Mouse (Mus musculus): ENCODE data around the gene Txn2. TPM values are rescaled to one million over a fixed set of nuclear protein-coding genes. Genes with fewer than 3 reads are reported as not detected.

Gene Txn2
- polyA plus RNA-seq, 1 experiment from 2014 or later = 291 TPM

DNA sequence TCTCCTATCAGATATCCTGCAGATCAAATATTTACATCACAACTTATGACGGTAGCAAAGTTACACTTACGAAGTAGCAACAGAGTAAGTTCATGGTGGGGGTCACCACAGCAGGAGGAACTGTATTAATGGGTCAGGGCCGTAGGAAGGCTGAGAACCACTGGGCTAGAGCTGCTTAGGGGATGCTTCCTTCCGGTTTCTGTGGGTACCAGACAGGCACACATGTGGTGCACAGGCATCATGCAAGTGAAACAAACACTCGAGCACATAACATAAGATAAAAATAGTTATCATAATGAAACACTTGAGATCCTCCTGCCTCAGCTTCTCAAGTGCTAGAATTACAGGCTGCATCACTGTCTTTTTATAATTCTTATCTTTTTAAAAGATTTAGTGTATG is 48.1 kb downstream of the Txn2 start:
- WGBS = 88% methylated on average over 5 of the region's 5 CpGs
- Histone ChIP-seq H3K4me2 (ENCODE audit: low read length) (no peak overlapping the region), H3K9ac (ENCODE audit: low read length) (no peak overlapping the region), H3K36me3 (ENCODE audit: control insufficient read depth, insufficient read depth, low read length) (no peaks in the 10 kb centered on the region), H3K27me3 (replicated peaks; ENCODE audit: control insufficient read depth, insufficient read depth, low read length) (no peaks in the 10 kb centered on the region), H3K9me3 (replicated peaks; ENCODE audit: control insufficient read depth, low read length) (no peaks in the 10 kb centered on the region), H3K4me1 (ENCODE audit: control insufficient read depth, insufficient read depth, low read length) (no peaks in the 10 kb centered on the region), H3K27ac (ENCODE audit: low read depth, low read length) (no peak overlapping the region), H3K4me3 (ENCODE audit: low read depth, low read length) (no peak overlapping the region)
- no peak for DNase-seq (ENCODE audit: low spot score)
- ATAC-seq = no peak

DNA sequence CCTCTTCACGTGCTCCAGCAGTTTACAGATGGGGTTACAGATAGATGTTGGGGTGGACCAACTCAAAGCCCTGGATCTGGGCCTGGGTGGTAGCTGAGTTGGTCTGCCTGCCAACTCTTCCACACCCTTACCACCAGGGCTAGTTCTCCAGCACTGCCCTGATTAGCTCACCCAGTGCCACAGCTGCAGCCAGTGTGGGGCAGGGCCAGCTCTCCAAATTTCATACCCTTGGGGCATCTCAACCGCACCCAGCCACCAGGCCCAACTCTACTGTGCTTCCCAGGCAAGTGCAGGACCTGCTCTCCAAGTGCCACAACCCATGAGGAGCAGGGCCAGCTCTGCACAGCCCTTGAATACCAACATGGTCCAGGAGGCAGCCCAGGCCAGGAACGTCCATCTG is 49.0 kb downstream of the Txn2 start:
- WGBS = 92% methylated on average over 3 of the region's 3 CpGs

DNA sequence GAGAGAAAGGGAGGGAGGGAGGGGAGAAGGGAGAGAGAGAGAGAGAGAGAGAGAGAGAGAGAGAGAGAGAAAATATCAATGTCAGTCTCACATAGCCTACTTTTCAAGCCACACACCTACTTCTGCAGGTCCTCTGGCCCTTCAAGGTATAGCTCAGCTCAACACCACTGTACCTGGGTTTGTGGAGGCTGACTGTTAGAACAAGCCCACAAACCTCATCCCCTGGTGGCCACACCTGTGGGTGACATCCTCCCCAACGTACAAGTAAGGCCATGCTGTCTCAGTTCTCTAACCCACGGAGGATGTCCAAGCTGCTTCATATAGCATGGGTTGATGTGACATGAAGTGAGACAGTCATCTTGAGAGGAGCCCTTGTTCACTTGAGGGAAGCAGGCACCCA is 51.6 kb downstream of the Txn2 start:
- ATAC-seq (no peak), DNase-seq (ENCODE audit: low spot score) (no peak)
- Histone ChIP-seq H3K27ac (ENCODE audit: low read depth, low read length) (no peak overlapping the region), H3K4me1 (ENCODE audit: control insufficient read depth, insufficient read depth, low read length) (no peaks in the 10 kb centered on the region), H3K9ac (ENCODE audit: low read length) (no peak overlapping the region), H3K27me3 (replicated peaks; ENCODE audit: control insufficient read depth, insufficient read depth, low read length) (no peaks in the 10 kb centered on the region), H3K4me3 (ENCODE audit: low read depth, low read length) (no peak overlapping the region), H3K4me2 (ENCODE audit: low read length) (no peak overlapping the region), H3K9me3 (replicated peaks; ENCODE audit: control insufficient read depth, low read length) (no peaks in the 10 kb centered on the region), H3K36me3 (ENCODE audit: control insufficient read depth, insufficient read depth, low read length) (no peaks in the 10 kb centered on the region)
- 63% methylated on average over 2 of the region's 2 CpGs for WGBS

More for the DNA sequence above, 49.0 kb downstream of the Txn2 start:
- H3K4me1 ChIP-seq (ENCODE audit: control insufficient read depth, insufficient read depth, low read length) = no peaks in the 10 kb centered on the region
- H3K36me3 ChIP-seq (ENCODE audit: control insufficient read depth, insufficient read depth, low read length) = no peaks in the 10 kb centered on the region
- no peaks in the 10 kb centered on the region for H3K27me3 ChIP-seq (replicated peaks; ENCODE audit: control insufficient read depth, insufficient read depth, low read length)
- no peak for ATAC-seq
- no peak overlapping the region for H3K4me3 ChIP-seq (ENCODE audit: low read depth, low read length)
- no peaks in the 10 kb centered on the region for H3K9me3 ChIP-seq (replicated peaks; ENCODE audit: control insufficient read depth, low read length)
- H3K27ac ChIP-seq (ENCODE audit: low read depth, low read length) = no peak overlapping the region
- H3K9ac ChIP-seq (ENCODE audit: low read length) = no peak overlapping the region
- DNase-seq (ENCODE audit: low spot score) = no peak
- H3K4me2 ChIP-seq (ENCODE audit: low read length) = no peak overlapping the region

DNA sequence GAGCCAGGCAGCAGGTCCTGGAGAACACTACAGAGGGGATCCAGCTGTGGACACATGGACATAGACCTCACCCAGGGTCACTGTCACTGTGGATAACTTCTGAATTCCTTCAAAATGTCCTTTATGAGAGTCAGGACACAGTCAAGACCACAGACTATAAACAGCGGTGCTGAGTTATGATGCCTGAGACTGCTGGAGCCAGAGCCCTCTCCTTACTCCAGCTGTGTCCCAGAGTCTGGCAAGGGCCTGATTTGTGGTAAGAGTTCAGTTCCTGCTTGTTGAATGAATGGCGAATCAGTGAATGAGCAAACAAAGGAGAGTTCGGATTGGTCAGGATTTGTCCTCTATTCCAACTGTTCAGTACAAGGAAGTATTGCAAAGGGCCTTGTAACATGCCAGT is 52.1 kb downstream of the Txn2 start:
- no peak overlapping the region for H3K4me3 ChIP-seq (ENCODE audit: low read depth, low read length)
- H3K9ac ChIP-seq (ENCODE audit: low read length) = no peak overlapping the region
- 76% methylated on average over 3 of the region's 3 CpGs for WGBS
- H3K27ac ChIP-seq (ENCODE audit: low read depth, low read length) = no peak overlapping the region
- H3K4me2 ChIP-seq (ENCODE audit: low read length) = no peak overlapping the region
- DNase-seq (ENCODE audit: low spot score) (no peak), ATAC-seq (no peak)
- H3K4me1 ChIP-seq (ENCODE audit: control insufficient read depth, insufficient read depth, low read length) = no peaks in the 10 kb centered on the region
- H3K27me3 ChIP-seq (replicated peaks; ENCODE audit: control insufficient read depth, insufficient read depth, low read length) = no peaks in the 10 kb centered on the region
- H3K36me3 ChIP-seq (ENCODE audit: control insufficient read depth, insufficient read depth, low read length) = no peaks in the 10 kb centered on the region
- no peaks in the 10 kb centered on the region for H3K9me3 ChIP-seq (replicated peaks; ENCODE audit: control insufficient read depth, low read length)

DNA sequence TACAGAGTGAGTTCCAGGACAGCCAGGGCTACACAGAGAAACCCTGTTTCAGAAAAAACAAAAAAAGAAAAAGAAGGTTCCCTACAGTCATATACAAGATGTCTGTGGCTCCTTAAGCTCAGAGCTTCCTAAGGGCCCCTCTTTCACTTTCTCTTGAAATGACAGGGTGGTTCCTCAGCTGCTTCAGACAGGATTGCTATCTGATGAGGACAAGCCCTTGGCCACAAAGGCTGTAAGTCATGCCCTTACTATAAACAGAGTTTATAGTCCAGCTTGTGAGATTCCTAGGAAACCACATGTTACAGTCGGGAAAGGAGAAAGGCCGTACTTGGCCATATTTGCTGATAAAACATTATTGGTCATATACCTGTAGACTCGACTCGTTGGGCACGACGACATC is 52.9 kb downstream of the Txn2 start:
- no peak for ATAC-seq

DNA sequence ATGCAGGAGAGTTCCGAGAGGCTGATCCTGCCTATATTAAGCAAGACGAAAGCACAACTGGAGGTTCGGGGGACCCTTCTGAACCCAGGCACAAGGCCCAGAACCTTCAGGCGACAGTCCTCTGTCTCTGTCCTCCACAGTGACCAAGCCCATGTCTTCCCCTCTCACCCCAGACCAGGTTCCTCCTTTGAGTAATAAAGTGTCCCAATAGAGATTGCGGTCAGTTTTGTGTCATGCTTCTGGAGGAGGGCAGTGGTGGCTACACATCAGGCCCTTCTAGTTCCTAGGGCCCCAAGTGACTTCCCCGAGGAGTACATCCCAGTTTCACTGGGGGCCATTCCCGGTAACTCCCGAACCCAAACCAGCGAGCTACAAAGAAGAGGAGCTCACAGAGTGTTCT is 54.0 kb downstream of the Txn2 start:
- Histone ChIP-seq H3K4me2 (ENCODE audit: low read length) (no peak overlapping the region), H3K4me1 (ENCODE audit: control insufficient read depth, insufficient read depth, low read length) (no peaks in the 10 kb centered on the region), H3K4me3 (ENCODE audit: low read depth, low read length) (no peak overlapping the region), H3K27me3 (replicated peaks; ENCODE audit: control insufficient read depth, insufficient read depth, low read length) (no peaks in the 10 kb centered on the region), H3K9ac (ENCODE audit: low read length) (no peak overlapping the region), H3K36me3 (ENCODE audit: control insufficient read depth, insufficient read depth, low read length) (no peaks in the 10 kb centered on the region), H3K27ac (ENCODE audit: low read depth, low read length) (no peak overlapping the region), H3K9me3 (replicated peaks; ENCODE audit: control insufficient read depth, low read length) (no peaks in the 10 kb centered on the region)
- DNase-seq (ENCODE audit: low spot score) (no peak), ATAC-seq (no peak)
- WGBS = 91% methylated on average over 9 of the region's 9 CpGs

More for the DNA sequence above, 52.9 kb downstream of the Txn2 start:
- Histone ChIP-seq H3K4me3 (ENCODE audit: low read depth, low read length) (no peak overlapping the region), H3K27me3 (replicated peaks; ENCODE audit: control insufficient read depth, insufficient read depth, low read length) (no peaks in the 10 kb centered on the region), H3K9me3 (replicated peaks; ENCODE audit: control insufficient read depth, low read length) (no peaks in the 10 kb centered on the region), H3K4me2 (ENCODE audit: low read length) (no peak overlapping the region), H3K9ac (ENCODE audit: low read length) (no peak overlapping the region), H3K4me1 (ENCODE audit: control insufficient read depth, insufficient read depth, low read length) (no peaks in the 10 kb centered on the region), H3K36me3 (ENCODE audit: control insufficient read depth, insufficient read depth, low read length) (no peaks in the 10 kb centered on the region), H3K27ac (ENCODE audit: low read depth, low read length) (no peak overlapping the region)
- DNase-seq (ENCODE audit: low spot score) = no peak
- 94% methylated on average over 6 of the region's 6 CpGs for WGBS

DNA sequence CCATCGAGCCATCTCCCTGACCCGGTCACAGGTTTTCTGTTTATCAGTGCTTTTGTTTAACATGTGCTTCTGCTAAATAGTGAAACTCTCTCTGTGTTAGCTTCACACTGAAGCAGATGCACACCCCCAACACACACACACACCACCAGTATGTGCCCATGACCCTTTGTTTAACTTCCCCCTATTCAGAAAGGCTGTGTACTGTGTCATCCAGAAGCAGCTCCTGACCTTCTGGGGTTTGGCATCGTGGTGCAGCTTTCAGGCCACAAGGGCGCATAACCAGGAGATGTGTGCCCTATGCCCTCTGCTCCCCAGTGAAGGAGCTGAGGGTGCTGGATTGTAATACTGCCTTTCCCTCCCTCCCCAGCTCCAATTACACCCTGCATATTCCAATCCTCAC is 54.5 kb downstream of the Txn2 start:
- Histone ChIP-seq H3K4me3 (ENCODE audit: low read depth, low read length) (no peak overlapping the region), H3K9ac (ENCODE audit: low read length) (no peak overlapping the region), H3K4me2 (ENCODE audit: low read length) (no peak overlapping the region), H3K9me3 (replicated peaks; ENCODE audit: control insufficient read depth, low read length) (no peaks in the 10 kb centered on the region), H3K4me1 (ENCODE audit: control insufficient read depth, insufficient read depth, low read length) (no peaks in the 10 kb centered on the region), H3K27ac (ENCODE audit: low read depth, low read length) (no peak overlapping the region), H3K36me3 (ENCODE audit: control insufficient read depth, insufficient read depth, low read length) (no peaks in the 10 kb centered on the region), H3K27me3 (replicated peaks; ENCODE audit: control insufficient read depth, insufficient read depth, low read length) (no peaks in the 10 kb centered on the region)
- ATAC-seq (no peak), DNase-seq (ENCODE audit: low spot score) (no peak)
- WGBS = 71% methylated on average over 4 of the region's 4 CpGs

DNA sequence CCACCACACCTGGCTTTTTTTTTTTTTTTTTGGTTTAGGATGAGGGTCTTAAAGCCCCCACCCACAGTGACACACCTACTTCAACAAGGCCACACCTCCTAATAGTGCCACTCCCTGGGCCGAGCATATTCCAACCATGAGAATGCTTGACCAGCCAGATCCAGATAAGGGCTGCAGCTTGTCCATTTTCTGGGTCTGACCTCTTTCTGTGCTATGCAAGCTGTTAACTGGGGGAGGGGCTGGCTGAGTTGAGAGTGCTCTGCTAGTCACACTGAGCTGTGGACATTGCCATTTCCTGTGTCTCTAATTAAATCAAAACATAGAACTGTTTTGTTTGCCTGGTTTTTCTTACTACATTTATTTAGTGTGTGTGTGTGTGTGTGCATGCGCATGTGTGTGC is 55.2 kb downstream of the Txn2 start:
- Histone ChIP-seq H3K36me3 (ENCODE audit: control insufficient read depth, insufficient read depth, low read length) (no peaks in the 10 kb centered on the region), H3K4me2 (ENCODE audit: low read length) (no peak overlapping the region), H3K27me3 (replicated peaks; ENCODE audit: control insufficient read depth, insufficient read depth, low read length) (no peaks in the 10 kb centered on the region), H3K4me3 (ENCODE audit: low read depth, low read length) (no peak overlapping the region), H3K9me3 (replicated peaks; ENCODE audit: control insufficient read depth, low read length) (no peaks in the 10 kb centered on the region), H3K9ac (ENCODE audit: low read length) (no peak overlapping the region), H3K27ac (ENCODE audit: low read depth, low read length) (no peak overlapping the region), H3K4me1 (ENCODE audit: control insufficient read depth, insufficient read depth, low read length) (no peaks in the 10 kb centered on the region)
- WGBS = 84% methylated on average over 2 of the region's 2 CpGs
- DNase-seq (ENCODE audit: low spot score) (no peak), ATAC-seq (no peak)

DNA sequence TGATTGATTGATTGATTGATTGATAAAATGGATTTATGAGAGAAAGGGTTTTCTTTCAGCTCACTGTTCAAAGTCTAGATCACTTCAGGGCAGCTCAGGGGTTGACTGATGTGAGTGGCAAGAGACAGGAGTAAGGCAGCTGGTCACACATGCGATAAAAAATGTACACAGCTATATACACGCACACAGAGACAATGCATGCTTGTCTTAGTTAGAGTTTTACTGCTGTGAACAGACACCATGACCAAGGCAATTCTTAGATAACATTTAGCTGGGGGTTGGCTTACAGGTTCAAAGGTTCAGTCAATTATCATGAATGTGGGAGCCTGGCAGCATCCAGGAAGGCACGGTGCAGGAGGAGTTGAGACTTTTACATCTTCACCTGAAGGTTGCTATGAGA is 55.8 kb downstream of the Txn2 start:
- whole genome bisulfite sequencing = 88% methylated on average over 3 of the region's 3 CpGs
- H3K9ac ChIP-seq (ENCODE audit: low read length) = no peak overlapping the region
- no peaks in the 10 kb centered on the region for H3K9me3 ChIP-seq (replicated peaks; ENCODE audit: control insufficient read depth, low read length)
- no peak overlapping the region for H3K4me2 ChIP-seq (ENCODE audit: low read length)
- no peaks in the 10 kb centered on the region for H3K27me3 ChIP-seq (replicated peaks; ENCODE audit: control insufficient read depth, insufficient read depth, low read length)
- no peak for ATAC-seq
- H3K27ac ChIP-seq (ENCODE audit: low read depth, low read length) = no peak overlapping the region
- H3K36me3 ChIP-seq (ENCODE audit: control insufficient read depth, insufficient read depth, low read length) = no peaks in the 10 kb centered on the region
- H3K4me3 ChIP-seq (ENCODE audit: low read depth, low read length) = no peak overlapping the region
- H3K4me1 ChIP-seq (ENCODE audit: control insufficient read depth, insufficient read depth, low read length) = no peaks in the 10 kb centered on the region
- DNase-seq (ENCODE audit: low spot score) = no peak

DNA sequence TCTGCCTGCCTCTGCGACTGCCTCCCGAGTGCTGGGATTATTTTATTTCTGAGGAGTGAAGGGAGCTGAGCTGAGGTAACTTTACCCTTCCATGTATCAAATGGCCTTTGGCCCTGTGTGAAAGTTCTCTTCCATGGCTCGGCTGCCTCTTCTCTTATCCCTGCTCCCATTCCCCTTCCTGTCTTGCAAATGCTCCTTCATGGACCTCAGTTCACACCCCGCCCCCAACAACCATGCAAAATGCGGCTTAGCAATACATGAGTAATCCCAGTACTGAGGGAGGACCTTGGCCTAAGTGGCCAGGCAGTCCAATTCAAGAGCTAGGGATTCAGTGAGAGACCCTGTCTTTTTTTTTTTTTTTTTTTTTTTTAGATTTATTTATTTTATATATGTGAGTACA is 60.5 kb downstream of the Txn2 start:
- Histone ChIP-seq H3K36me3 (ENCODE audit: control insufficient read depth, insufficient read depth, low read length) (no peaks in the 10 kb centered on the region), H3K4me2 (ENCODE audit: low read length) (no peak overlapping the region), H3K27me3 (replicated peaks; ENCODE audit: control insufficient read depth, insufficient read depth, low read length) (no peaks in the 10 kb centered on the region), H3K9me3 (replicated peaks; ENCODE audit: control insufficient read depth, low read length) (no peaks in the 10 kb centered on the region), H3K9ac (ENCODE audit: low read length) (no peak overlapping the region), H3K27ac (ENCODE audit: low read depth, low read length) (no peak overlapping the region), H3K4me3 (ENCODE audit: low read depth, low read length) (no peak overlapping the region), H3K4me1 (ENCODE audit: control insufficient read depth, insufficient read depth, low read length) (no peaks in the 10 kb centered on the region)
- ATAC-seq (no peak), DNase-seq (ENCODE audit: low spot score) (no peak)
- 89% methylated on average over 5 of the region's 5 CpGs for WGBS
